Mouse (Mus musculus): ENCODE results near the gene Snrnp200. TPM values are rescaled to one million over a fixed set of nuclear protein-coding genes. Genes with fewer than 3 reads are reported as not detected.
A peak's percentile ranks its signal among the peaks of the same experiment; 100 is the strongest.

Snrnp200 gene
- total and polyA plus RNA-seq, 2 experiments from 2014 or later: 32.6 to 111 TPM

DNA sequence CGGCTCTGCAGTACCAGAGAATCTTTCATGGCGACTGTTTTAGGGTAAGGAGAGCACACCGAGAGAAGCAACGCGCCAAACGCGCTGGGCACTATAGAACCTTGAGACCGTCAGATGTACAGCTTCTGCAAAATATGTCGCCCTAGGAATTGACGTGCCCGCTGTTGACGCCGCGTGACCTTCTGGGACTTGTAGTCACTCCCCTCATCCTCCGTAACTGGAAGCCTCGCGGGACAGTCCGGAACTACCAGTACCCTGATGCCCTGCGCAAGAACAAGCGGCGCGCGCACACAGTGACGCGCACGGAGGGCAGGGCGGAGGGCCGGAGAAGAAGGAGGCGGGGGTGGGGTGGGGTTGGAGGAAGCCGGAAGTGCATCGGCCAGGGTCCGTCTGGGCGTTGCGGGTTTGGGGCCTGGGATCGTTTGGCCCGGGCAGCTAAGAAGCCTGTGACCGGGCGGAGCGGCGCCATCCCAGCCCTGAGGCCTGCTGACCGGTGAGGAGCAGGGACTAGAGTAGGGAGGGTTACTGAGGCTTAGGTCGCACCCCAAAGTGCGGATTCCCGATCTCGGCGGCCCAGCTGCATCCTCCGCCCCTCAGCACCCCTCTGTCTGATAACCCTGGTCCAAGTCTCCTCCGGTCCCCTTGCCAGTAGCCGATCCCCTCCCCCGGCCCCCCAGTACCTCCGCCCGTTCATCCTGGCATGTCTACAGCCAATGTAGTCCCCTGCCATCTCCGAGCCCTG lies 39.6 kb downstream of the Snrnp200 start, which contains the start of the genes Ciao1 and Tmem127:
Ciao1 (minus strand) TSS at position 225 of the 742 bp plus-strand sequence.
Tmem127 (plus strand) TSS at position 317 of the 742 bp plus-strand sequence.
- ATAC-seq: peak; percentile 99
- peak; percentile 99 for DNase-seq
- peaks cover 33% of the 10 kb centered on the region for H3K36me3 ChIP-seq (ENCODE audit: insufficient read depth)
- H3K27me3 ChIP-seq (ENCODE audit: insufficient read depth, low read length): no peaks in the 10 kb centered on the region
- 2% methylated on average over 53 of the region's 53 CpGs for WGBS
- peak within 1 kb of the TSS; percentile 68 for H3K4me3 ChIP-seq (ENCODE audit: low read depth, low read length)
- 0 out of 2 replicates have a peak, but pooled peaks have one; percentile 20 for TF ChIP-seq CTCF (IDR thresholded peaks at IDR 0.05; ENCODE audit: low read depth)
- peak within 1 kb of the TSS; percentile 82 for H3K4me2 ChIP-seq (ENCODE audit: low read depth)
- H3K27ac ChIP-seq (ENCODE audit: low read depth, low read length): peak within 1 kb of the TSS; percentile 79
- H3K9me3 ChIP-seq (ENCODE audit: low read length): no peaks in the 10 kb centered on the region
- peaks cover 20% of the 10 kb centered on the region for H3K4me1 ChIP-seq (ENCODE audit: insufficient read depth)
- peak within 1 kb of the TSS; percentile 76 for H3K9ac ChIP-seq

DNA sequence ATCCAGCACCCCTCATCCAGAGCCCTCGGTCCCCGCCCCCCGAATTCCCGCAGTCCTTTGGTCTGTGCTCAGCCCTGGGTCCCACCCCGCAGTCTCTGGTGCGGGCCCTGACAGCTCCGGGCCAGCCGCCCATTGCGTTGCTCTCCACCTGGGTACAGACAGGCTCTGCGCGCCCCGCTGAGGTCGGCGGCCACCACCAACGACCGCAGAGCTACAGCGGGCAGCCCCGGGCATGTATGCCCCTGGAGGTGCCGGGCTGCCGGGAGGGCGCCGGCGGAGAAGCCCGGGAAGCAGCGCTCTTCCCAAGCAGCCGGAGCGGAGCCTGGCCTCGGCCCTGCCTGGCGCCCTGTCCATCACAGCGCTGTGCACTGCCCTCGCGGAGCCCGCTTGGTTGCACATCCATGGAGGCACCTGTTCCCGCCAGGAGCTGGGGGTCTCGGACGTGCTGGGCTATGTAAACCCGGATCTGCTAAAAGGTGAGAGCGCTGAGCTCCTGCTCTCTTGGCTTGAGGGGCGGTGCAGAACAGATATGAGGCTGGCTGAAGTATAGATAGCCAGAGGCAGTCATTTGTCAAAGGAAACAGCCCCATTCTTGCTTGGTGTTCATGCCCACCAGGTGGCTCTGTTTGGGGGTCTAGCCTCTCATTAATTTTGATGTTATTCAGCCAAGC lies 40.3 kb downstream of the Snrnp200 start:
- peak overlapping the region; percentile 82 for H3K4me2 ChIP-seq (ENCODE audit: low read depth)
- peak overlapping the region; percentile 76 for H3K9ac ChIP-seq
- H3K27ac ChIP-seq (ENCODE audit: low read depth, low read length): peak overlapping the region; percentile 79
- peak; percentile 59 for TF ChIP-seq CTCF (IDR thresholded peaks at IDR 0.05; ENCODE audit: low read depth)
- peak; percentile 60 for DNase-seq
- H3K36me3 ChIP-seq (ENCODE audit: insufficient read depth): peaks cover 28% of the 10 kb centered on the region
- no peaks in the 10 kb centered on the region for H3K9me3 ChIP-seq (ENCODE audit: low read length)
- H3K27me3 ChIP-seq (ENCODE audit: insufficient read depth, low read length): no peaks in the 10 kb centered on the region
- H3K4me1 ChIP-seq (ENCODE audit: insufficient read depth): peaks cover 20% of the 10 kb centered on the region
- peak; percentile 52 for ATAC-seq
- peak overlapping the region; percentile 68 for H3K4me3 ChIP-seq (ENCODE audit: low read depth, low read length)
- WGBS: 2% methylated on average over 39 of the region's 39 CpGs

DNA sequence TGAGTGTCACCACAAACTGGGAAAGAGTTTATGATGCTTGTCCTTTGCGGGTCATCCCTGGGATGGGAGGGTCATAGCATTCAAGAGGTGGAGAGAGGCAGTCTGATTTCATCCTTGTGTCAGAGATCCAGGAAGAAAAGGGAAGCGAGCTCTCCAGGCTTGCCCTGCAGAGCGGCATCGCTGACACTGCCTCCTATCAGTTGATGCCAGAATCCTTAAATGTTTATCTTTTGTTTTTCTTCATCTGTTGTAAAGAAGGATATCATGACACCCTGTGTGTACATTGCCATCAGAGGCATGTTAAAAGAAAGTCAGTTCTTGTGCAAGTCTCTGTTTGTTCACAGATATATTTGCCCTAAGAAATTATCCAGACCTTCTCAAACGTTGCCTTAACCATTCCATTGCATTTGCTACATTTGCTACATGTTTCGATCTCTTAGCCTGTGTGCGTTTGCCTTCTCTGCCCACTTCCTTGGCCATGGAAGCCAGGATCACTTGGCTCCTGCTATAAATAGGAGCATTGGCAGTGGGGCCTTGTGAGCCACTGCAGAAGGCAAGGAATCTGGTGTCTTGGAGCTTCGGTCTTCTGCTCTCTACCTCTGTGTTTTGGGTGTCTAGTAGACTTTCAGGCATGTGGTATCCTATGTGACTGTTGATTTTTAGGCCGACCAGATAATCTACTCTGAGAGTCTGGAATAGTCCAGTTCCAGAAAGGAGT lies 42.3 kb downstream of the Snrnp200 start:
- peaks cover 10% of the 10 kb centered on the region; the same call in 1 of the 2 replicates for H3K36me3 ChIP-seq (ENCODE audit: insufficient read depth)

DNA sequence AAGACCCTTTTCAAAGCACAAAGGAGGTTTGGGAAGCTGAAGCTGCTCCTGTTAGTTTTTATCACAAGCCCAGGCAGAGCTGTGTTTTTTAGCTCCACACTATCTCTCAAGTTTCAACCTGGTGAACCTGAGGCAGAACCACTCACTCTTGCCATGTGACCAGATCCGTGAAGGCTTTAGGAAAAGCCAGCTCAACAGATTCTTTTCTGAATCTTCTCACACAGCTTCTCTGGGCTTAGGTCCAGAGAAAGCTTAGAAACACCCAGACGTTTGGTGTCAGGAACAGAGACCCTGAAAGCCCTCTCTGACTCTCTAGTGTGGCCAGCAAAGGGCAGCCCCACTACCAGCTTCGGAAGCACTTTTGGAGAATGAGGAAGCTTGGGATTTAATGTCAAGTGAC lies 43.3 kb downstream of the Snrnp200 start:
- Histone ChIP-seq H3K36me3 (ENCODE audit: insufficient read depth) (0 out of 2 replicates have a peak, but pooled peaks cover 5% of the 10 kb centered on the region), H3K27ac (ENCODE audit: low read depth, low read length) (no peak overlapping the region), H3K27me3 (ENCODE audit: insufficient read depth, low read length) (no peaks in the 10 kb centered on the region), H3K9me3 (ENCODE audit: low read length) (no peaks in the 10 kb centered on the region), H3K4me2 (ENCODE audit: low read depth) (no peak overlapping the region), H3K4me1 (ENCODE audit: insufficient read depth) (peaks cover 18% of the 10 kb centered on the region), H3K4me3 (ENCODE audit: low read depth, low read length) (no peak overlapping the region), H3K9ac (no peak overlapping the region)
- ATAC-seq (no peak), DNase-seq (no peak)
- 72% methylated on average over 3 of the region's 3 CpGs for WGBS
- TF ChIP-seq CTCF (IDR thresholded peaks at IDR 0.05; ENCODE audit: low read depth): no peak

More for the DNA sequence above, 42.3 kb downstream of the Snrnp200 start:
- 93% methylated on average over 9 of the region's 9 CpGs for WGBS
- no peak for ATAC-seq
- H3K4me1 ChIP-seq (ENCODE audit: insufficient read depth): peaks cover 20% of the 10 kb centered on the region
- H3K27me3 ChIP-seq (ENCODE audit: insufficient read depth, low read length): no peaks in the 10 kb centered on the region
- no peak overlapping the region for H3K27ac ChIP-seq (ENCODE audit: low read depth, low read length)
- no peak overlapping the region for H3K9ac ChIP-seq
- no peak overlapping the region for H3K4me3 ChIP-seq (ENCODE audit: low read depth, low read length)
- DNase-seq: no peak
- no peaks in the 10 kb centered on the region for H3K9me3 ChIP-seq (ENCODE audit: low read length)
- no peak for TF ChIP-seq CTCF (IDR thresholded peaks at IDR 0.05; ENCODE audit: low read depth)
- H3K4me2 ChIP-seq (ENCODE audit: low read depth): no peak overlapping the region

DNA sequence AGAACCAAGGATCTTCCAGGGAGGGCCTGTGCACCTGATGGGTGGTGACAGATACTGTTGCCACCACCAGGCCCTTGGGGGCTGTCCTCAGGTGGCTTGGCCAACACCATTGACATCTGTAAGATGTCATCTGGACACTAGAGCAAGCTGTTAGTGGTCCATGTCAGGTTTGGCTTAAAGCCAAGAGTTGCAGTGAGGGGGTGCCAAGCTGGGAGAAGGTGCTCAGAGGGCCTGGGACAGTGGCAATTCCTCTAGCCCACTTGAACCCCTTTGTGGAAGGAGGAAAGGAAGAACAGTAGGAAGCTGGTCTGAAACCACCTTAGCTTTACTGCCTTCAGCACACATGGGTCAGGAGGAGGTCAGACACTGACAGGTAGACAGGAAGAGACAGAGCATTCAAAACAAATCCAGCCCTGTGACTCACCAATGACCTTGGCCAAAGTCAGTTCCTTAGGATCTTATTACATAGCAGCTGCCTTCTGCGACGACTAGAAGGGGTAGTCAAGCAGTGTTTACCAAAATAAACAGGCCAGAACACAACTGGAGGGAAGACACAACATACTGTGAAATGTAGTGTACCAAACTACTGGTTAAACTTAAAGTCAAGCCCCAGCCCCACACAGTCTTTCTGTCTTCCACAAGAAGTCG lies 43.8 kb downstream of the Snrnp200 start:
- no peak for DNase-seq
- Histone ChIP-seq H3K9me3 (ENCODE audit: low read length) (no peaks in the 10 kb centered on the region), H3K27me3 (ENCODE audit: insufficient read depth, low read length) (no peaks in the 10 kb centered on the region), H3K4me1 (ENCODE audit: insufficient read depth) (peaks cover 12% of the 10 kb centered on the region), H3K4me3 (ENCODE audit: low read depth, low read length) (no peak overlapping the region), H3K36me3 (ENCODE audit: insufficient read depth) (peaks cover 10% of the 10 kb centered on the region), H3K27ac (ENCODE audit: low read depth, low read length) (no peak overlapping the region), H3K9ac (no peak overlapping the region), H3K4me2 (ENCODE audit: low read depth) (no peak overlapping the region)
- TF ChIP-seq CTCF (IDR thresholded peaks at IDR 0.05; ENCODE audit: low read depth): no peak
- ATAC-seq: no peak
- WGBS: 77% methylated on average over 3 of the region's 3 CpGs

DNA sequence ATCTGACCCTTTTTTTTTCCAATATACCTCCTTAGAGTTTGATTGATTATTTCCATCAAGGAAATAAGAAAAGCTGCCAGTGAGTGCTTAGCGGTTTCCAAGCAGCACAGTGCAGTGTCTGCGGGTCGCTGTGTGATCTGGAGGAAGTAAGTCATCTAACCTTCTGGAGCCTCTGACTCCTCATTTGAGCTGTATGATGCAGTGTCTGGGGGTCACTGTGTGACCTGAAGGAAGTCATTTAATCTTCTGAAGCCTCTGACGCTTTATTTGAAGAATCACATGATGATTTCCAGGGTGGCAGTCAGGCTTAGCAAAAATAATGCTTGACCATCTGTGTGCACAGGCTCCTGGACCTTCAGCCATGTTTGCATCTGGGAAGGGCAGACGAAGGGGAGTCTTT lies 44.6 kb downstream of the Snrnp200 start:
- no peaks in the 10 kb centered on the region for H3K27me3 ChIP-seq (ENCODE audit: insufficient read depth, low read length)
- no peak overlapping the region for H3K4me2 ChIP-seq (ENCODE audit: low read depth)
- no peak for DNase-seq
- H3K4me1 ChIP-seq (ENCODE audit: insufficient read depth): peaks cover 11% of the 10 kb centered on the region; the same call in 1 of the 2 replicates
- H3K4me3 ChIP-seq (ENCODE audit: low read depth, low read length): no peak overlapping the region
- no peak overlapping the region for H3K9ac ChIP-seq
- whole genome bisulfite sequencing: 88% methylated on average over 5 of the region's 5 CpGs
- H3K36me3 ChIP-seq (ENCODE audit: insufficient read depth): peaks cover 18% of the 10 kb centered on the region
- no peak for ATAC-seq
- no peaks in the 10 kb centered on the region for H3K9me3 ChIP-seq (ENCODE audit: low read length)
- TF ChIP-seq CTCF (IDR thresholded peaks at IDR 0.05; ENCODE audit: low read depth): no peak
- no peak overlapping the region for H3K27ac ChIP-seq (ENCODE audit: low read depth, low read length)

Data from forebrain, postnatal 0 days (tissue).